Mouse (Mus musculus) heart, adult 9 months (tissue): ENCODE results near the gene Sema6c.
"Not testable (repeated sequence)": the region's sequence is repeated elsewhere in the genome, so short reads cannot be mapped to it uniquely, and the experiment has no call there.

Experiments used
- DNase-seq, 2 experiments: peaks; one replicate each; pipeline ENCODE4 v3.0.0; 2022; ENCODE audit warnings: low spot score in 2 of 2

The Sema6c gene

GRCm38 (mm10) chr3:95159987-95160963 is at the start of gene Sema6c:
Sema6c (plus strand) TSS chr3:95160457.
- peak; percentile 91 to 93 for DNase-seq

- peak; percentile 87 to 90 for DNase-seq
Observed at GRCm38 (mm10) chr3:95110911-95111726, 49.1 kb upstream of the Sema6c start, which contains the start of gene Vps72. Vps72 (plus strand) TSS chr3:95111022.

DNA sequence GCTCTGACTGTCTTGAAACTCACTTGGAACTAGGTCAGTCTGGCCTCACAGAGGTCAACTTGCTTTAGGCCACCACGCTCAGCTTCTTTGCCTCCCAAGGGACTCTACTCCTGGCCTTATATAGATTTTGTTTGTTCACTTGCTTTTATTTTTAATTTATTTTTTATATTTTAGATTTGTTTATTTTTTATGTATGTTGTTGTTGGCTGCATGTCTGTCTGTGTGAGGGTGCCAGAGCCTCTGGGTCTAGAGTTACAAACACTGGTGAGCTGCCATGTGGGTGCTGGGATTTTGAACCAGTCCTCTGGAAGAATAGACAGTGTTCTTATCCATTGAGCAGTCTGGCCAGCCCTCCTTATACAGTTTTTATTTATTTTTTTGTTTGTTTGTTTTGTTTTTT is 47.5 kb upstream of the Sema6c start:
- no peak for DNase-seq

- no peak for DNase-seq
Observed at GRCm38 (mm10) chr3:95117751-95118150, 42.5 kb upstream of the Sema6c start.

- DNase-seq: no peak
Observed at GRCm38 (mm10) chr3:95121580-95121979, 38.7 kb upstream of the Sema6c start.

DNA sequence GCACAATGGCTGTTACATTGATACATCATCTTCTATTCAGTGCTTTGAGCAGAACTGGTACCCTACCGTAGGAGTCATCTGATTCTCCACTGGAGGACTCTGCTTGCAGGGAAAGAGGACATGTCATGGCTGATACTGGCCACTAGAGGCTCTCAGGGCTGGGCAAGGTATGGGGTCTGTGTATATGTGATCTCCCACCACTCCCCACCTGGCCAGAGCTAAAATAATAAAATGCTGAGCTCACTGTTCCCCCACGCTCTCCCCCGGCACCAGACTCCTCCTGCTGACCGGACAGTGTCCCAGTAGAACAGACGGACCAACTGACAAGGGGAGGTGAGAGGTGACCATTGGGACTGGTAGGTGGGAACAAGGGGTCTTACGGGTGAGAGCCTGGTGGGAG is 36.0 kb upstream of the Sema6c start, which contains the start of gene Tmod4:
Gene Tmod4, plus strand, starts transcription at position 231 of the 400 bp plus-strand sequence.
- DNase-seq: no peak

- peak in 1 of 2 experiments; percentile 43 for DNase-seq
Observed at GRCm38 (mm10) chr3:95124972-95125371, 35.3 kb upstream of the Sema6c start.

DNA sequence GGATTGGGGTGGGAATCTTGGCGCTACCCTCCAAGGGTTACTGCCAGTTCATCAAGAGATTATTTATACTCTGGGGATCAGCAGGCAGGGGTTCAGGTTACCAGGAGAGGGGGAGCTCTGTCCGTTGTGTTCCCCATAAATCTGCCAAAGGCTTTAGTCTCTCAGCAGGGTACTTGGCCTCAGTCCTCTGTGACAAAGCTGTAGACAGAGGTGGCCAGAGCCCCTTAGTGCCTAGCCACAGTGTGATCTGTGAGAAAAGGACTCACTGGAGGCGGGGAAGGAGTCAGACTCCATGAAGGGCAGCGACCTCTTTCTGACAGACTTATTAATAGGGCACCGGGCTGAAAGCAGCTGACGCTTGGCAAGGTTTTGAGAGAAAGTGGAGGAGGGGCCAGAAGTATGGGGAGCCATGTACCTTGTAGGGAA is 31.0 kb upstream of the Sema6c start:
- DNase-seq: peak in 1 of 2 experiments; percentile 63

DNA sequence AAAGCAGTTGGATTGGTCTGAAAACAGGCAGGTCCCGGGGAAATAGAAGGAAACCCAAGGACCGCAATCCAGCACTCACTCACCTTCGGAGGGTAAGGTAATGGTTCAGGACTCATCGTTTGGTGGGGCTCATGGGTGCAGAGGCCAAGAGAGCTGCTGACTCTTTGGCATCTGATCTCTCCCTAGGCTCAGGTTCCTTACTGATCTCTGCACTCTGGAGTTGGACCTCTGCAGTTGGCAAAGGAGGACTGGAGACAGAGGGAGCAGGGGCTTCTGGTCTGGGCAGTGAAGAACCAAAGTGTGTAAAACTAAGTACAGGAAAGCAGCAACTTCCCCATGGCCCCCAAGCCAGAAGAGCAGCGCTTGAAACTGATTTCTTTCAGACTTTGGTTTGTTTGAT is 30.2 kb upstream of the Sema6c start:
- DNase-seq: no peak

DNA sequence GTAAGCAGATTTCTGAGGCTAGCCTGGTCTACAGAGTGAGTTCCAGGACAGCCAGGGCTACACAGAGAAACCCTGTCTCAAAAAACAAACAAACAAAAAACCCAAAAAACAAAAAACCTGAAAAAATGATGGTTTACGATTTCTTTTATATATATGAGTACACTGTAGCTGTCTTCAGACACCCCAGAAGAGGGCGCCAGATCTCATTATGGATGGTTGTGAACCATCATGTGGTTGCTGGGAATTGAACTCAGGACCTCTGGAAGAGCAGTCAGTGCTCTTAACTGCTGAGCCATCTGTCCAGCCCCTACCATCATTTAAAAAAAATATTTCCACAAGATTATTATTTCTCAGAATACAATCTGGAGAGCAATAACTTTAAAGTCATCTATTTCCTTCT is 27.9 kb upstream of the Sema6c start:
- DNase-seq: not testable (repeated sequence)

- DNase-seq: no peak
Observed at GRCm38 (mm10) chr3:95133176-95133575, 27.1 kb upstream of the Sema6c start.

- DNase-seq: peak; percentile 93 to 94
Observed at GRCm38 (mm10) chr3:95133680-95134101, 26.6 kb upstream of the Sema6c start, which contains the start of the genes Scnm1 and Lysmd1. Scnm1 (minus strand) TSS chr3:95134011. Lysmd1 (plus strand) TSS chr3:95134088.

DNA sequence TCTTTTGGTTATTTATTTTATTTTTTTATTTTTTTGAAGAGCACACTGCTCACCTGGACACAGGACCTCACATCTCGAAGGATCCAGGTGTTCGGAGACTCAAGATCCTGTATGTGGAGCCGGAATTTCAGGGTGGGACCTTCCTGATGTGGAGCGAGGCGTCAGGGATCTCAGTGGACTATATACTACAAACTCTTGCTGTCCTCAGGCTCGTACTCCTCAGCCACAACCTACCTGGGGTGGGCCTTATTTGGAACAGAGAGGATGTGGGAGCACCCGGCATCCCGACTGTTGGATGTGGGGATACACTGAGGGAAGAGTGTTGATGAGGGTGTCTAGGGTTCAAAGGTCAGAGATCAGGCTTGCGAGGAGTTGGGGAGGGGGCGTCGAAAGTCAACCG is 26.1 kb upstream of the Sema6c start:
- DNase-seq: not testable (repeated sequence)

GRCm38 (mm10) chr3:95135023-95135422 is 25.2 kb upstream of the Sema6c start:
- peak in 1 of 2 experiments; percentile 52 for DNase-seq

DNA sequence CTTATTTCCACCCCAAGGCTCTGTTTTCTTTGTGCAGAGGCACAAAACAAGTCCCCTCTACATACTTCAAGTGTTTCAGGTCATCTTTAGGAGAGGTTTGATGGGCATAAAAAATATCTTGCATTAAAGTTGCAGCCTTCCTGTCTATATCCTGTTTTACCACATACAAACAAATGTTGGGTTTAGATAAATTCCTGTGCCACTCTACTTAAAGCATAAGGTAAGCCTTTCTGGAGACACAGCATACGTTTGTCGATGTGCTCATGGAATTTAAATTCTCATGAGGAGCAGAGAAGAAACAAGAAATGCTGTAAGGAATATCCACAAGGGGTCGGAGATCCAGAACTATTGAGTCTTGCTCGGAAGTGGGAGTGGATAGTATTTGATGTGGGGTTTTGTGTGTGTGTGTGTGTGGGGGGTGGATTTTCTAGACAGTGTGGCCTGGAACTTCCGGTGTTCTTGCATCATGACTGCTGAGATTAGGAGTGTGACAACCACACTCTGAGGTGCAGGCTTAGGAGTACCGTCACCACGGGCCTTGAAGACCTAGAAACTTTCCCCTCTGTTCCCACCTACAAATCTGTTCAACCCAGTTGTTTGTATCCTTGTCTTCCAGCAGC is 24.7 kb upstream of the Sema6c start:
- DNase-seq: no peak

GRCm38 (mm10) chr3:95136336-95136735 is 23.9 kb upstream of the Sema6c start:
- no peak for DNase-seq

DNA sequence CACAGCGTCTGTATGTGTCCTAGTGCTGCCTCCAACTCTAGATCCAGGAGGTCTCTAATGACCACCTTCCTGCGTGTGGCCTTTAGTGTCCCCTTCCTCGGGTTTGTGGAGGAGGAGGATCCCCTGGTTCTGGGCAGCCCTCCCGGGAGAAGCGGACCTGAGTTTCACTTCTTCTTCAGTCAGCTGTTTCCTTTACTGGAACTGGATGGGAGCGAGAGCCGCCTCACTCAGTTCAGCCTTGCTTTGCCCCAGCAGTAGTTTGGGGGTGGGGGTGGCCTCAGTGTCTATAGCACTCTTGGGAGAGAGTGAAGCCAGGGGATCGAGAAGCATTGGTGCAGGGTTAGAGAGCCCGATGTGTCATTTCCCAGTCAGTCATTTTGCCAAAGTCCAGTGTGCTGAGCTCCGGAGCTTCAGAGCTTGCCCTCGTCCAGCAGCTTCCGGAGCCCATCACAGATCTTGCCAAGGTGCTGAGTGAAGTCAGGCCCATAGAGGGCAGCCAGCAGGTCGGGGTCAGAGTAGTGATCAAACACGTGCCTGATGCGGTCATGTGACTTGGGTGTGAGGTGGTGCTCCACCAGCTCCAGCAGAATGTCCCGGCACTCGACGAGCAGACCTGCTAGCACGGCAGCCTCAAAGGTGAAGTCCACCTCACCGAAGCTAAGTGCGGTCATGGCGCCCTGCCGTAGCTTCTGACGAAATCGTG is 20.5 kb upstream of the Sema6c start:
- DNase-seq: no peak

- DNase-seq: no peak
Observed at GRCm38 (mm10) chr3:95140289-95140595, 20.0 kb upstream of the Sema6c start.

GRCm38 (mm10) chr3:95140795-95141194 is 19.5 kb upstream of the Sema6c start:
- no peak for DNase-seq

- no peak for DNase-seq
Observed at GRCm38 (mm10) chr3:95141474-95141873, 18.8 kb upstream of the Sema6c start.

- DNase-seq: no peak
Observed at GRCm38 (mm10) chr3:95141952-95142616, 18.2 kb upstream of the Sema6c start, which contains the start of gene Tnfaip8l2. Tnfaip8l2 (minus strand) TSS chr3:95142360.
